Mouse (Mus musculus) heart, adult 9 months (tissue): ENCODE measurements at regions not wholly inside any gene's neighbourhood (a gene's known extent, or its start where the extent isn't known, plus 50 kb on each side); places are given as distances from the start of the nearest gene placed in this dataset.
A peak's percentile ranks its signal among the peaks of the same experiment; 100 is the strongest.

ENCODE experiments used
- DNase-seq, 2 experiments: peaks; one replicate each; pipeline ENCODE4 v3.0.0; 2022; ENCODE audit warnings: low spot score in 2 of 2

- DNase-seq = no peak
Measured at GRCm38 (mm10) chr9:31582947-31583346, 118.7 kb upstream of the Tmem45b start.

GRCm38 (mm10) chr9:31578506-31579173 is 114.4 kb upstream of the Tmem45b start:
- no peak for DNase-seq

GRCm38 (mm10) chr9:31577066-31577465 is 112.8 kb upstream of the Tmem45b start:
- no peak for DNase-seq

- DNase-seq = no peak
Measured at GRCm38 (mm10) chr9:31567029-31567428, 102.8 kb upstream of the Tmem45b start.

- peak; percentile 56 to 59 for DNase-seq
Measured at GRCm38 (mm10) chr9:31566257-31567007, 102.2 kb upstream of the Tmem45b start.

- DNase-seq = peak; percentile 64 to 75
Measured at GRCm38 (mm10) chr9:31564996-31565773, 100.9 kb upstream of the Tmem45b start.

- no peak for DNase-seq
Measured at GRCm38 (mm10) chr9:31563541-31563940, 99.3 kb upstream of the Tmem45b start.

GRCm38 (mm10) chr9:31560226-31560556 is 95.9 kb upstream of the Tmem45b start:
- DNase-seq = no peak

GRCm38 (mm10) chr9:31559506-31560225 is 95.4 kb upstream of the Tmem45b start:
- peak; percentile 42 to 79 for DNase-seq

- DNase-seq = no peak
Measured at GRCm38 (mm10) chr9:31543691-31544052, 79.4 kb upstream of the Tmem45b start.

- DNase-seq = peak; percentile 23 to 38
Measured at GRCm38 (mm10) chr9:31542909-31543690, 78.8 kb upstream of the Tmem45b start.

GRCm38 (mm10) chr9:31541615-31542191 is 77.4 kb upstream of the Tmem45b start:
- DNase-seq = no peak

GRCm38 (mm10) chr9:31538458-31539210 is 74.4 kb upstream of the Tmem45b start:
- no peak for DNase-seq

- no peak for DNase-seq
Measured at GRCm38 (mm10) chr9:31529021-31529420, 64.8 kb upstream of the Tmem45b start.

- DNase-seq = no peak
Measured at GRCm38 (mm10) chr9:31527216-31527615, 63.0 kb upstream of the Tmem45b start.
